Mouse (Mus musculus) neural tube, embryonic 15.5 days (tissue): ENCODE results near the gene Rpl6. TPM values are rescaled to one million over a fixed set of nuclear protein-coding genes. Genes with fewer than 3 reads are reported as not detected.
A peak's percentile ranks its signal among the peaks of the same experiment; 100 is the strongest.
"Not testable (repeated sequence)": the region's sequence is repeated elsewhere in the genome, so short reads cannot be mapped to it uniquely, and the experiment has no call there.

Experiments
- ATAC-seq: fragments of 200-750 bp; cut with Nextera tagmentation; 2 replicates; pipeline ENCODE4 v1.8.0; 2017; ENCODE audit warnings: mild to moderate bottlenecking, moderate TSS enrichment, moderate library complexity; ENCODE audit not compliant: low FRiP score
- H3K27ac ChIP-seq: fragments of 300-500 bp; sonication (generic); replicated peaks from 2 replicates; pipeline ENCODE4 v1.5.1; 2015; ENCODE audit warnings: mild to moderate bottlenecking, inconsistent platforms
- H3K27me3 ChIP-seq: fragments of 300-500 bp; sonication (generic); replicated peaks from 2 replicates; pipeline ENCODE4 v1.6.1; 2015; ENCODE audit warnings: inconsistent platforms
- H3K36me3 ChIP-seq: fragments of 300-500 bp; sonication (generic); 2 replicates; pipeline ENCODE4 v1.6.1; 2015; ENCODE audit warnings: inconsistent platforms
- H3K4me1 ChIP-seq: fragments of 300-500 bp; sonication (generic); 2 replicates; pipeline ENCODE4 v1.6.1; 2015; ENCODE audit warnings: inconsistent platforms
- H3K4me2 ChIP-seq: fragments of 300-500 bp; sonication (generic); 2 replicates; pipeline ENCODE4 v1.6.1; 2015; ENCODE audit warnings: inconsistent platforms, mild to moderate bottlenecking, moderate library complexity
- H3K4me3 ChIP-seq: fragments of 300-500 bp; sonication (generic); replicated peaks from 2 replicates; pipeline ENCODE4 v1.5.1; 2015; ENCODE audit warnings: mild to moderate bottlenecking, inconsistent platforms
- H3K9ac ChIP-seq: fragments of 300-500 bp; sonication (generic); replicated peaks from 2 replicates; pipeline ENCODE4 v1.6.1; 2015; ENCODE audit warnings: mild to moderate bottlenecking, inconsistent platforms
- H3K9me3 ChIP-seq: fragments of 300-500 bp; sonication (generic); replicated peaks from 2 replicates; pipeline ENCODE4 v1.6.1; 2016; ENCODE audit warnings: inconsistent platforms
- WGBS: fragments of 180-500 bp; shearing (Covaris S2); methylation state at CpG from one replicate; pipeline ENCODE4 v1.1.7; 2015; ENCODE audit warnings: mixed read lengths; 5-methylcytosine and 5-hydroxymethylcytosine counted together
- polyA plus RNA-seq: library from polyadenylated mRNA; unstranded; fragments of >200 nt; fragmentation: Nextera tagmentation; extraction: Ambion mirVana; gene quantifications from 2 replicates; pipeline ENCODE4 v1.2.1, GENCODE M21; 2015

The Rpl6 gene
- polyA plus RNA-seq, 1 experiment from 2014 or later: 343 TPM

- H3K9ac ChIP-seq: no peak overlapping the region
- 51% methylated on average over 13 of the region's 13 CpGs for WGBS
- no peaks in the 10 kb centered on the region for H3K27me3 ChIP-seq
Observed at GRCm38 (mm10) chr5:121215380-121216125, 11.3 kb downstream of the Rpl6 start.

GRCm38 (mm10) chr5:121216126-121216446 is 11.8 kb downstream of the Rpl6 start:
- Histone ChIP-seq H3K9me3 (no peaks in the 10 kb centered on the region), H3K36me3 (peaks cover 18% of the 10 kb centered on the region), H3K9ac (no peak overlapping the region), H3K4me3 (no peak overlapping the region), H3K27ac (no peak overlapping the region), H3K4me2 (no peak overlapping the region), H3K4me1 (0 out of 2 replicates have a peak, but pooled peaks cover 4% of the 10 kb centered on the region), H3K27me3 (no peaks in the 10 kb centered on the region)
- 77% methylated on average over 12 of the region's 12 CpGs for WGBS
- ATAC-seq: no peak

More at GRCm38 (mm10) chr5:121215380-121216125, 11.3 kb downstream of the Rpl6 start:
- no peak for ATAC-seq
- Histone ChIP-seq H3K4me3 (no peak overlapping the region), H3K9me3 (no peaks in the 10 kb centered on the region), H3K4me1 (0 out of 2 replicates have a peak, but pooled peaks cover 4% of the 10 kb centered on the region), H3K36me3 (peaks cover 23% of the 10 kb centered on the region), H3K4me2 (no peak overlapping the region), H3K27ac (no peak overlapping the region)

GRCm38 (mm10) chr5:121216584-121217312 is 12.5 kb downstream of the Rpl6 start:
- WGBS: 89% methylated on average over 9 of the region's 9 CpGs
- H3K9ac ChIP-seq, H3K27ac ChIP-seq, H3K4me2 ChIP-seq, H3K4me3 ChIP-seq, H3K9me3 ChIP-seq, H3K27me3 ChIP-seq, ATAC-seq: not testable (repeated sequence)
- Histone ChIP-seq H3K36me3 (peaks cover 11% of the 10 kb centered on the region), H3K4me1 (peaks cover 10% of the 10 kb centered on the region; the same call in 1 of the 2 replicates)

GRCm38 (mm10) chr5:121217313-121217634 is 13.0 kb downstream of the Rpl6 start:
- Histone ChIP-seq H3K27ac (no peak overlapping the region), H3K27me3 (no peaks in the 10 kb centered on the region), H3K4me1 (peaks cover 15% of the 10 kb centered on the region), H3K4me3 (no peak overlapping the region), H3K4me2 (no peak overlapping the region), H3K36me3 (peaks cover 6% of the 10 kb centered on the region), H3K9me3 (no peaks in the 10 kb centered on the region), H3K9ac (no peak overlapping the region)
- 85% methylated on average over 2 of the region's 2 CpGs for WGBS
- ATAC-seq: no peak

DNA sequence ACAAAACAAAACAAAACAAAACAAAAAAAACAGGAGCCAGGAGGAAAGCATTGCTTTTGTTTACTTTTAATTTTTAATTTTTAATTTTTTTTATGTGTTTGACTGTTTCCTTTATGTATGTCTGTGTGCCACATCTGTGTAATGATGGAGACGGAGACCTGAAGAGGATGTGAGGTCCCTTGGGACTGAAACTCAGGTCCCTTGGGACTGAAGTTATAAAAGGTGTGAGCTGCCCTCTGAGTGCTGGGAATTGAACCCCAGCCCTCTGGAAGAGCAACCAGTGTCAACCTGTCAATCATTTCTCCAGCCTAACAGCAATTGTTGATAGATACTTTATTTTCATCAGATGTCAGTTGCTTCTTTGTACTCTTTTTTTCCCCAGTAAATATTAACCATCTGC is 14.9 kb downstream of the Rpl6 start:
- no peak overlapping the region for H3K4me2 ChIP-seq
- WGBS: 96% methylated on average over 1 of the region's 1 CpGs

GRCm38 (mm10) chr5:121219980-121220731 is 15.9 kb downstream of the Rpl6 start, which contains the start of gene Hectd4:
TSS of gene Hectd4 (plus strand) at chr5:121220219.
- Histone ChIP-seq H3K27ac (peak within 1 kb of the TSS; percentile 96), H3K4me3 (peak within 1 kb of the TSS; percentile 73), H3K9ac (peak within 1 kb of the TSS; percentile 96), H3K27me3 (no peaks in the 10 kb centered on the region), H3K4me1 (peaks cover 23% of the 10 kb centered on the region), H3K9me3 (no peaks in the 10 kb centered on the region), H3K4me2 (peak within 1 kb of the TSS; percentile 74), H3K36me3 (no peaks in the 10 kb centered on the region)
- peak; percentile 87 for ATAC-seq
- under 1% methylated on average over 81 of the region's 90 CpGs for WGBS

More for the DNA sequence above, 14.9 kb downstream of the Rpl6 start:
- H3K27me3 ChIP-seq: no peaks in the 10 kb centered on the region
- ATAC-seq: no peak
- peaks cover 23% of the 10 kb centered on the region for H3K4me1 ChIP-seq
- H3K36me3 ChIP-seq: no peaks in the 10 kb centered on the region
- 0 out of 2 replicates have a peak overlapping the region, but pooled peaks have one; percentile 73 for H3K4me3 ChIP-seq
- no peak overlapping the region for H3K9ac ChIP-seq
- H3K9me3 ChIP-seq: no peaks in the 10 kb centered on the region
- H3K27ac ChIP-seq: no peak overlapping the region

DNA sequence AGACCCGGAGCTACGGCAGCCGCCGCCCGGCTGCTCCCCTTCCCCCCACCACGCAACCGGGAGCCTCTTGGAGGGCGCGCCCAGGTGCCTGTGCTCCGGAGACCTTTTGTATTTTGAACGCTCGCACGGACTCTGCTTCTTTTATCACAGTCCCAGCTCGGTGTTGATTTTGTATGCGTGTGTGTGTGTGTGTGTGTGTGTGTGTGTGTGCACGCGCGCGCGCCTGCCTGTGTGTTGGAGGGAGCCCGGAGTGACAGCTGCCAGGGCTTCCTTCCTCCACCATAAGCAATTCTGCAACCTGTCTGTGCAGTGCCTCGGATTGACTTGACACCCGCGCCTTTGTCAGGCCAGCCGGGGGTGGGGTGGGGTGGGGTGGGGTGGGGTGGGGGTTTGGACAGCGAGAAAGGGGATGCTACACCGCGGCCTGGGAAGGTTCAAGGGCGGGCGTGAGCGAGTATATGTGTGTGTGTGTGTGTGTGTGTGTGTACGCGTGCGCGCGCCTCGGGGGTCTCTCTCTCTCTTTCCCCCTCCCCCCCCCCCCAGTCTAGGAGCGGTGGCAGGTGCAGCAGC is 16.5 kb downstream of the Rpl6 start:
- peak overlapping the region; percentile 73 for H3K4me3 ChIP-seq
- peaks cover 28% of the 10 kb centered on the region for H3K4me1 ChIP-seq
- H3K27me3 ChIP-seq: no peaks in the 10 kb centered on the region
- H3K4me2 ChIP-seq: peak overlapping the region; percentile 74
- peak overlapping the region; percentile 96 for H3K27ac ChIP-seq
- H3K36me3 ChIP-seq: no peaks in the 10 kb centered on the region
- 0% methylated on average over 28 of the region's 38 CpGs for WGBS
- ATAC-seq: peak; percentile 60
- peak overlapping the region; percentile 96 for H3K9ac ChIP-seq
- no peaks in the 10 kb centered on the region for H3K9me3 ChIP-seq

DNA sequence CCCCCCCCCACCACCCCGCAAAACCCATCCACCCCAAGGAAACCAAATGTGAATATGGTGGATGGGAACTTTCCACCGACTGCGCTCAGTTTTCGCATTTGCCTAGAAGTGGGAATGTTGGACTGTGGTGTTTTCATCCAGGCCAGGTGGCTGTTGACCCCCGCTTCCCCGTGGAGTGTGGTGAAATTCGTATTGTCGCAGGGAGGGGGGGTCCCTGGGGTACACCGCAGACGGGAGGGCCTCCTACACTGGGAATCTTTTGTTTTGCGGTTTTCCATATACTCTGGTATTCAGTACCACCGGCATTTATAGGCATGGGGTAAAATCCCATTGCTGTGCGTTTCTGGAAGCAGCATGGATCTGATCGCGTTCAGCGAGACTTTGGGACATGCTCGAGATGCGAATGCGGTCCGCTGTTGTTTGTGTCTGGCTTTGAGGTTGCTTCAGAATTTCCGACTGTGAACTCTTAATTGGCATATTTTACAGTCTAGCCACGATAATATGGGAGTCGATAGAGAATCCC is 17.1 kb downstream of the Rpl6 start:
- peak; percentile 26; the same call in 1 of the 2 replicates for ATAC-seq
- Histone ChIP-seq H3K36me3 (no peaks in the 10 kb centered on the region), H3K27ac (peak overlapping the region; percentile 96), H3K27me3 (no peaks in the 10 kb centered on the region), H3K4me3 (peak overlapping the region; percentile 73), H3K9ac (peak overlapping the region; percentile 96), H3K4me2 (peak overlapping the region; percentile 74), H3K9me3 (no peaks in the 10 kb centered on the region), H3K4me1 (peaks cover 28% of the 10 kb centered on the region)
- 7% methylated on average over 23 of the region's 23 CpGs for WGBS

- H3K4me1 ChIP-seq: peaks cover 28% of the 10 kb centered on the region
- not testable (repeated sequence) for H3K36me3 ChIP-seq, H3K27ac ChIP-seq, H3K4me2 ChIP-seq, H3K4me3 ChIP-seq, ATAC-seq, H3K9ac ChIP-seq, H3K9me3 ChIP-seq, H3K27me3 ChIP-seq
- WGBS: 91% methylated on average over 4 of the region's 4 CpGs
Observed at GRCm38 (mm10) chr5:121224020-121224419, 19.7 kb downstream of the Rpl6 start.

GRCm38 (mm10) chr5:121224856-121225255 is 20.6 kb downstream of the Rpl6 start:
- WGBS: 71% methylated on average over 3 of the region's 3 CpGs

GRCm38 (mm10) chr5:121225854-121226253 is 21.6 kb downstream of the Rpl6 start:
- ATAC-seq: no peak
- H3K9ac ChIP-seq: no peak overlapping the region
- peaks cover 24% of the 10 kb centered on the region for H3K4me1 ChIP-seq
- no peaks in the 10 kb centered on the region for H3K9me3 ChIP-seq
- WGBS: 92% methylated on average over 2 of the region's 2 CpGs
- no peaks in the 10 kb centered on the region for H3K27me3 ChIP-seq
- no peaks in the 10 kb centered on the region for H3K36me3 ChIP-seq
- H3K27ac ChIP-seq: no peak overlapping the region
- no peak overlapping the region for H3K4me2 ChIP-seq
- H3K4me3 ChIP-seq: no peak overlapping the region

More at GRCm38 (mm10) chr5:121224856-121225255, 20.6 kb downstream of the Rpl6 start:
- Histone ChIP-seq H3K36me3 (no peaks in the 10 kb centered on the region), H3K4me2 (no peak overlapping the region), H3K4me1 (peaks cover 24% of the 10 kb centered on the region), H3K9me3 (no peaks in the 10 kb centered on the region), H3K27ac (no peak overlapping the region), H3K4me3 (no peak overlapping the region), H3K9ac (no peak overlapping the region), H3K27me3 (no peaks in the 10 kb centered on the region)
- ATAC-seq: no peak
